Mouse (Mus musculus) liver, postnatal 0 days (tissue): ENCODE results near the gene Rdh16. TPM values are rescaled to one million over a fixed set of nuclear protein-coding genes. Genes with fewer than 3 reads are reported as not detected.
"Not testable (repeated sequence)": the region's sequence is repeated elsewhere in the genome, so short reads cannot be mapped to it uniquely, and the experiment has no call there.

Experiments
- ATAC-seq: fragments of 200-750 bp; cut with Nextera tagmentation; 2 replicates; pipeline ENCODE4 v1.8.0; 2017; ENCODE audit warnings: mild to moderate bottlenecking, moderate library complexity
- DNase-seq: peaks from one replicate; pipeline ENCODE4 v3.0.0-alpha.2; 2016
- H3K27ac ChIP-seq: fragments of 300-500 bp; sonication (generic); 2 replicates; pipeline ENCODE4 v1.5.1; 2014; ENCODE audit warnings: antibody characterized with exemption, moderate library complexity, mild to moderate bottlenecking, low read depth
- H3K27me3 ChIP-seq: fragments of 300-500 bp; sonication (generic); 2 replicates; pipeline ENCODE4 v1.6.1; 2014; ENCODE audit warnings: low read length, control low read depth, mixed read lengths; ENCODE audit not compliant: insufficient read depth
- H3K36me3 ChIP-seq: fragments of 300-500 bp; sonication (generic); replicated peaks from 2 replicates; pipeline ENCODE4 v1.6.1; 2014; ENCODE audit warnings: mild to moderate bottlenecking, control low read depth, low read length, moderate library complexity, mixed read lengths; ENCODE audit not compliant: insufficient read depth
- H3K4me1 ChIP-seq: fragments of 300-500 bp; sonication (generic); 2 replicates; pipeline ENCODE4 v1.6.1; 2014; ENCODE audit warnings: antibody characterized with exemption, mild to moderate bottlenecking, control low read depth; ENCODE audit not compliant: insufficient read depth
- H3K4me2 ChIP-seq: fragments of 300-500 bp; sonication (generic); 2 replicates; pipeline ENCODE4 v1.6.1; 2014; ENCODE audit warnings: low read depth, mild to moderate bottlenecking, low read length, moderate library complexity, mixed read lengths
- H3K4me3 ChIP-seq: fragments of 300-500 bp; sonication (generic); 2 replicates; pipeline ENCODE4 v1.5.1; 2014; ENCODE audit warnings: low read depth, low read length
- H3K9ac ChIP-seq: fragments of 300-500 bp; sonication (generic); replicated peaks from 2 replicates; pipeline ENCODE4 v1.6.1; 2014; ENCODE audit warnings: mild to moderate bottlenecking, moderate library complexity
- H3K9me3 ChIP-seq: fragments of 300-500 bp; sonication (generic); 2 replicates; pipeline ENCODE4 v1.6.1; 2016; ENCODE audit warnings: mild to moderate bottlenecking, control low read depth, low read length, mixed read lengths
- CTCF ChIP-seq: sonication (generic); IDR thresholded peaks from 2 replicates; pipeline ENCODE4 v1.5.1; 2016; ENCODE audit warnings: antibody characterized with exemption, low read depth
- EP300 ChIP-seq: IDR thresholded peaks from 2 replicates; pipeline ENCODE4 v1.6.1; 2016; ENCODE audit warnings: antibody characterized with exemption, low read depth, mild to moderate bottlenecking
- WGBS: fragments of 180-500 bp; shearing (Covaris S2); extraction: QIAGEN DNeasy Blood & Tissue Kit; methylation state at CpG from one replicate; pipeline ENCODE4 v1.1.7; 2014; ENCODE audit not compliant: insufficient replicate concordance; 5-methylcytosine and 5-hydroxymethylcytosine counted together
- polyA plus RNA-seq: library from polyadenylated mRNA; unstranded; fragments of >200 nt; fragmentation: Nextera tagmentation; extraction: Ambion mirVana; gene quantifications from 2 replicates; pipeline ENCODE4 v1.2.1, GENCODE M21; 2015

Rdh16 gene
- polyA plus RNA-seq, 1 experiment from 2014 or later, result 0.70 TPM

GRCm38 (mm10) chr10:127799295-127799694 is 1.7 kb upstream of the Rdh16 start:
- Histone ChIP-seq H3K9ac (no peak overlapping the region), H3K4me1 (no peaks in the 10 kb centered on the region), H3K4me3 (no peak overlapping the region), H3K27ac (no peak overlapping the region), H3K4me2 (no peak overlapping the region), H3K27me3 (no peaks in the 10 kb centered on the region), H3K9me3 (no peaks in the 10 kb centered on the region), H3K36me3 (no peaks in the 10 kb centered on the region)
- DNase-seq, result no peak
- TF ChIP-seq EP300 (no peak), CTCF (no peak)
- no peak for ATAC-seq
- WGBS, result 53% methylated on average over 1 of the region's 1 CpGs

GRCm38 (mm10) chr10:127801612-127802011 is 660 bp downstream of the Rdh16 start:
- Histone ChIP-seq H3K9me3 (no peaks in the 10 kb centered on the region), H3K4me3 (no peak overlapping the region), H3K4me1 (no peaks in the 10 kb centered on the region), H3K27ac (no peak overlapping the region), H3K36me3 (no peaks in the 10 kb centered on the region), H3K9ac (no peak overlapping the region), H3K27me3 (no peaks in the 10 kb centered on the region), H3K4me2 (no peak overlapping the region)
- 74% methylated on average over 2 of the region's 2 CpGs for WGBS
- TF ChIP-seq CTCF (no peak), EP300 (no peak)
- DNase-seq (no peak), ATAC-seq (no peak)

- TF ChIP-seq EP300 (no peak), CTCF (no peak)
- H3K27ac ChIP-seq, result no peak overlapping the region
- no peaks in the 10 kb centered on the region for H3K9me3 ChIP-seq
- H3K27me3 ChIP-seq, result no peaks in the 10 kb centered on the region
- WGBS, result 69% methylated on average over 5 of the region's 5 CpGs
- no peak overlapping the region for H3K9ac ChIP-seq
- no peak for ATAC-seq
- no peaks in the 10 kb centered on the region for H3K4me1 ChIP-seq
- no peak overlapping the region for H3K4me2 ChIP-seq
- H3K4me3 ChIP-seq, result no peak overlapping the region
- no peaks in the 10 kb centered on the region for H3K36me3 ChIP-seq
- DNase-seq, result no peak
These were observed 1.3 kb downstream of the Rdh16 start for GRCm38 (mm10) chr10:127802236-127802635.

- no peaks in the 10 kb centered on the region for H3K36me3 ChIP-seq
- DNase-seq (no peak), ATAC-seq (no peak)
- H3K27ac ChIP-seq, result no peak overlapping the region
- no peaks in the 10 kb centered on the region for H3K4me1 ChIP-seq
- no peak overlapping the region for H3K4me3 ChIP-seq
- no peaks in the 10 kb centered on the region for H3K9me3 ChIP-seq
- H3K9ac ChIP-seq, result no peak overlapping the region
- H3K27me3 ChIP-seq, result no peaks in the 10 kb centered on the region
- TF ChIP-seq EP300 (no peak), CTCF (no peak)
- WGBS, result 66% methylated on average over 7 of the region's 7 CpGs
- H3K4me2 ChIP-seq, result no peak overlapping the region
These were observed 3.5 kb downstream of the Rdh16 start for GRCm38 (mm10) chr10:127804416-127804815.

- Histone ChIP-seq H3K4me3 (no peak overlapping the region), H3K4me1 (no peaks in the 10 kb centered on the region), H3K36me3 (no peaks in the 10 kb centered on the region), H3K4me2 (no peak overlapping the region), H3K27ac (no peak overlapping the region), H3K9me3 (no peaks in the 10 kb centered on the region; the same call in 1 of the 2 replicates), H3K27me3 (no peaks in the 10 kb centered on the region), H3K9ac (no peak overlapping the region)
- no peak for DNase-seq
- ATAC-seq, result no peak
- TF ChIP-seq CTCF (no peak), EP300 (no peak)
These were observed 14.9 kb downstream of the Rdh16 start for GRCm38 (mm10) chr10:127815888-127816287.

GRCm38 (mm10) chr10:127817268-127817910 is 16.4 kb downstream of the Rdh16 start:
- WGBS, result 73% methylated on average over 4 of the region's 4 CpGs
- not testable (repeated sequence) for DNase-seq, H3K4me3 ChIP-seq, H3K27me3 ChIP-seq, H3K36me3 ChIP-seq, H3K9ac ChIP-seq, H3K27ac ChIP-seq, H3K4me2 ChIP-seq, ATAC-seq, H3K9me3 ChIP-seq, H3K4me1 ChIP-seq

GRCm38 (mm10) chr10:127821806-127822205 is 20.9 kb downstream of the Rdh16 start:
- not testable (repeated sequence) for H3K4me2 ChIP-seq, ATAC-seq, H3K36me3 ChIP-seq, H3K27ac ChIP-seq, DNase-seq, H3K4me1 ChIP-seq, H3K27me3 ChIP-seq, H3K9ac ChIP-seq, H3K9me3 ChIP-seq, H3K4me3 ChIP-seq
- WGBS, result 78% methylated on average over 2 of the region's 2 CpGs
